Mouse (Mus musculus) C2C12 (cell line): ENCODE measurements around the gene Orm2.

Experiments
- CTCF ChIP-seq: IDR thresholded peaks from one replicate; pipeline ENCODE4 v1.5.1; 2011; ENCODE audit not compliant: control insufficient read depth, insufficient read depth, insufficient read length
- MAX ChIP-seq: IDR thresholded peaks from one replicate; pipeline ENCODE4 v1.6.1; 2011; ENCODE audit warnings: mild to moderate bottlenecking, control low read depth
- MYOD1 ChIP-seq: IDR thresholded peaks from one replicate; pipeline ENCODE4 v1.6.1; 2011; ENCODE audit warnings: low read depth; ENCODE audit not compliant: control insufficient read depth, insufficient read length
- USF1 ChIP-seq: IDR thresholded peaks from one replicate; pipeline ENCODE4 v1.6.1; 2011; ENCODE audit warnings: low read depth, mild to moderate bottlenecking, control low read depth, moderate library complexity

- TF ChIP-seq CTCF (no peak), MYOD1 (no peak), MAX (no peak), USF1 (no peak)
These were observed 22.0 kb downstream of the Orm2 start for GRCm38 (mm10) chr4:63384262-63384661.
